Mouse (Mus musculus) liver, postnatal 0 days (tissue): ENCODE data around the gene Cry1. TPM values are rescaled to one million over a fixed set of nuclear protein-coding genes. Genes with fewer than 3 reads are reported as not detected.

Source experiments
- ATAC-seq: fragments of 200-750 bp; cut with Nextera tagmentation; 2 replicates; pipeline ENCODE4 v1.8.0; 2017; ENCODE audit warnings: mild to moderate bottlenecking, moderate library complexity
- DNase-seq: peaks from one replicate; pipeline ENCODE4 v3.0.0-alpha.2; 2016
- H3K27ac ChIP-seq: fragments of 300-500 bp; sonication (generic); 2 replicates; pipeline ENCODE4 v1.5.1; 2014; ENCODE audit warnings: antibody characterized with exemption, moderate library complexity, mild to moderate bottlenecking, low read depth
- H3K27me3 ChIP-seq: fragments of 300-500 bp; sonication (generic); 2 replicates; pipeline ENCODE4 v1.6.1; 2014; ENCODE audit warnings: low read length, control low read depth, mixed read lengths; ENCODE audit not compliant: insufficient read depth
- H3K36me3 ChIP-seq: fragments of 300-500 bp; sonication (generic); replicated peaks from 2 replicates; pipeline ENCODE4 v1.6.1; 2014; ENCODE audit warnings: mild to moderate bottlenecking, control low read depth, low read length, moderate library complexity, mixed read lengths; ENCODE audit not compliant: insufficient read depth
- H3K4me1 ChIP-seq: fragments of 300-500 bp; sonication (generic); 2 replicates; pipeline ENCODE4 v1.6.1; 2014; ENCODE audit warnings: antibody characterized with exemption, mild to moderate bottlenecking, control low read depth; ENCODE audit not compliant: insufficient read depth
- H3K4me2 ChIP-seq: fragments of 300-500 bp; sonication (generic); 2 replicates; pipeline ENCODE4 v1.6.1; 2014; ENCODE audit warnings: low read depth, mild to moderate bottlenecking, low read length, moderate library complexity, mixed read lengths
- H3K4me3 ChIP-seq: fragments of 300-500 bp; sonication (generic); 2 replicates; pipeline ENCODE4 v1.5.1; 2014; ENCODE audit warnings: low read depth, low read length
- H3K9ac ChIP-seq: fragments of 300-500 bp; sonication (generic); replicated peaks from 2 replicates; pipeline ENCODE4 v1.6.1; 2014; ENCODE audit warnings: mild to moderate bottlenecking, moderate library complexity
- H3K9me3 ChIP-seq: fragments of 300-500 bp; sonication (generic); 2 replicates; pipeline ENCODE4 v1.6.1; 2016; ENCODE audit warnings: mild to moderate bottlenecking, control low read depth, low read length, mixed read lengths
- CTCF ChIP-seq: sonication (generic); IDR thresholded peaks from 2 replicates; pipeline ENCODE4 v1.5.1; 2016; ENCODE audit warnings: antibody characterized with exemption, low read depth
- EP300 ChIP-seq: IDR thresholded peaks from 2 replicates; pipeline ENCODE4 v1.6.1; 2016; ENCODE audit warnings: antibody characterized with exemption, low read depth, mild to moderate bottlenecking
- WGBS: fragments of 180-500 bp; shearing (Covaris S2); extraction: QIAGEN DNeasy Blood & Tissue Kit; methylation state at CpG from one replicate; pipeline ENCODE4 v1.1.7; 2014; ENCODE audit not compliant: insufficient replicate concordance; 5-methylcytosine and 5-hydroxymethylcytosine counted together
- polyA plus RNA-seq: library from polyadenylated mRNA; unstranded; fragments of >200 nt; fragmentation: Nextera tagmentation; extraction: Ambion mirVana; gene quantifications from 2 replicates; pipeline ENCODE4 v1.2.1, GENCODE M21; 2015

Gene Cry1
- polyA plus RNA-seq, result 8.2 and 9.4 TPM in 2 replicates

DNA sequence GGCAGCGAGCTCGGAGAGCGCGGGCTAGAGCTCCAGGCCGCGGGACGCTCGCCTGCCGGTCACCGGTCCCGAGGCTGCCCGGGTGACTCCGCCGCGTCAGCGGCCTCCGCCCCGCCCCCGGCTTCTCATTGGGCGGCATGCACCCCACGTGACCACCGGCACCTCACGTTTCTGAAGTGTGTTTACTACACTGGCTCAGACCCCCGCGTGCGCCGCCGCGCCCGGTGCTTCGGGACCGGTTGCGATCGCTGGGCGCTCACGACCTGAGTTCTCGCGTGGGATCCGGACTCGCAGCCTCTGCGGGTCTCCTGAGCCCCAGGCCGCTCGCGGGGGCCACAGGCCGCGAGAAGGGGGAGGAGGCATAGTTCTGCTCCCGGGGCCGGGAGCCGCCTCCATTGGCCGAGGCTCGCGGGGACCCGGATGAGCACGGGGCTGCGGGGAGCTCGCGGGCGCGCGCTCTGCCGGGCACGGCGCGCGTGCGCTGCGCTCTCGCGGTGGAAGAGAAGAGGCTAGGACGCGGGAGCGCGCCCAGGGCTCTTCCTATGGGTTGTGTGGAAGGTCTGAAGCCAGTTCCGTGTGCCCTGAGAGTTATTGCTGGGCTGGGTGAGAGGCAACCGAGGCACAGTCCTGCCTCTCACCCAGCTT lies at the start of gene Cry1:
Cry1 (minus strand) TSS at position 101 of the 645 bp plus-strand sequence.
- Histone ChIP-seq H3K27me3 (peaks cover 5% of the 10 kb centered on the region; the same call in 1 of the 2 replicates), H3K27ac (peak within 1 kb of the TSS; percentile 97), H3K4me1 (peaks cover 19% of the 10 kb centered on the region), H3K9me3 (no peaks in the 10 kb centered on the region), H3K9ac (peak within 1 kb of the TSS; percentile 81), H3K4me2 (peak within 1 kb of the TSS; percentile 94), H3K36me3 (no peaks in the 10 kb centered on the region), H3K4me3 (peak within 1 kb of the TSS; percentile 84)
- 2% methylated on average over 68 of the region's 75 CpGs for WGBS
- TF ChIP-seq CTCF, result no peak
- TF ChIP-seq EP300, result no peak
- ATAC-seq (peak; percentile 95), DNase-seq (peak; percentile 95)

DNA sequence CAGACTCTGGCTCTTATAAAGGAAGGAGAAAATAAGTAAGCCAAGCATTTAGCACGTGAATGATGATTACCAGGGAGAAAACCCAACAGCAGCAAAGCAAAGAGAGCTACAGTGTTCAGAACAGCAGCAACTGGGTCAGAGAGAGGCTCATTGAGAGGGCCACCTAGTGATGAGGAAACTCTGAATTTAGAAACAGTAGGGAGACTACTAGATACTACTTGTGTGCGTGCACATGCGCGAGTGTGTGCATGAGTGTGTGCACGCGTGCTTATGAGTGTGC lies 36.8 kb upstream of the Cry1 start:
- no peak overlapping the region for H3K4me2 ChIP-seq
- DNase-seq (no peak), ATAC-seq (no peak)
- H3K9me3 ChIP-seq, result no peaks in the 10 kb centered on the region
- H3K36me3 ChIP-seq, result no peaks in the 10 kb centered on the region
- H3K9ac ChIP-seq, result no peak overlapping the region
- 81% methylated on average over 6 of the region's 6 CpGs for WGBS
- H3K4me1 ChIP-seq, result no peaks in the 10 kb centered on the region
- TF ChIP-seq CTCF, result no peak
- TF ChIP-seq EP300, result no peak
- no peaks in the 10 kb centered on the region for H3K27me3 ChIP-seq
- H3K27ac ChIP-seq, result no peak overlapping the region
- H3K4me3 ChIP-seq, result no peak overlapping the region

DNA sequence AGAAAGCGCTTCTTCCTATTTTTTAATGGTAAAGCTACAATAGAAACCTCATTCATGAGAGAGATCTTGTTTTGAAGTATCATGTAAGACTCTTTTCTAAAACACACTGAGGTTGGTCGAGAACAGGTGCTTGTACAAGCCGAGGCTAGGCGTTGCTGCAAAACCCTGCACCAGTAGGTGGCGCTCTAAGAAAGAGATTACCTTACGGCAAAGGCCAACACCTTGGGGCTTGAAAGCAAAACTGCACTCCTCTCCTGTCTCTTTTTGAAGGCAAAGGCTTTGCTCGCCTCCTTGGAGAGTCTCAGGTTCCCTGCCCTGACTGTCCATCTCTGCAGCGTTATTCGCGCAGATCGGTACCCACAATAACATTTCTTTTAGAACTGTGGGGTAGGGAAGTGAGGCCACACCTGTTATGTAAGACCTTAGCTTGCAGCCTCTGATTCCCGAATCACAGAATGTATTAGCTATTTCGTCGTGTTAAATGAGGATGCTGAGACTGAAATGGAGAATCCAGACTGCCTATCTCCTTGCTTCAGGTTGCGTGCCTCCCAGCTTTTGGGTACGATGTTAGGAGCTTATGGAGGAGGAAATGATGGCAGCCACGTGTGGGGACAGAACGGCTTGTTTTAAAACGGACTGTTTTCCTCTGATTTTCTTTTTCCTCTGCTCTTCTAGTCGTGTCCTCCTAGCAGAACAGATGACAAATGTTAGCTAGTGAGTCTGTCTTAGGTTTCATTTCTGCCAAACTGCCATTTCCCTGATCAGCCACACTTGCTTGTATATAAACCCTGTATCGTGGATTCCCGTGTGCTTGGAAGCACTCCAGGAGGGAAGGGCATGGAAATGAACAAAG lies 36.3 kb upstream of the Cry1 start:
- no peak overlapping the region for H3K27ac ChIP-seq
- H3K4me3 ChIP-seq, result no peak overlapping the region
- no peaks in the 10 kb centered on the region for H3K36me3 ChIP-seq
- peak overlapping the region; percentile 13; the same call in 1 of the 2 replicates for H3K4me2 ChIP-seq
- H3K4me1 ChIP-seq, result no peaks in the 10 kb centered on the region
- 30% methylated on average over 22 of the region's 22 CpGs for WGBS
- no peak overlapping the region for H3K9ac ChIP-seq
- peak; percentile 82 for DNase-seq
- ATAC-seq, result no peak
- H3K9me3 ChIP-seq, result no peaks in the 10 kb centered on the region
- no peaks in the 10 kb centered on the region for H3K27me3 ChIP-seq
- no peak for TF ChIP-seq EP300
- TF ChIP-seq CTCF, result peak; percentile 87

DNA sequence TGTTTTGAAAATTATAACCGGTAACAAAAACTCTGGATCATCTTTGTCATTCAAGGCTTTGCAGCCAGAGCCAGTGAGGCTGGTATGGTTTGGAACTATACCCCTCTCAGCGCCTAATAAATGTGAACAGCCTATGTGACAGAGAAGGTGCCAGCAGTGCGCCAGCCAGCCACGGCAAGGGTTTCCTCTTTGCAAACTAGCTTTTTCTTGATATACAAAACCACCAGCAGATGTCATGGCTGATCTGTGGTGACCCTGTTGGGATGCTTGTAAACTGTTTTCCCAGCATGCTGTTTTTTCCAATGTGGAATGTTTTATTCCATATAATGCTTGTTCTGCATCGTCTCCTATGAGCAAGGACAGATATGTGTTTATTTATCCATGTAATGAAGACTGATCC lies 30.0 kb upstream of the Cry1 start:
- Histone ChIP-seq H3K4me2 (no peak overlapping the region), H3K36me3 (no peaks in the 10 kb centered on the region), H3K27ac (no peak overlapping the region), H3K9ac (no peak overlapping the region), H3K27me3 (no peaks in the 10 kb centered on the region), H3K4me1 (no peaks in the 10 kb centered on the region), H3K9me3 (no peaks in the 10 kb centered on the region; the same call in 1 of the 2 replicates), H3K4me3 (no peak overlapping the region)
- TF ChIP-seq EP300 (no peak), CTCF (0 out of 2 replicates have a peak, but pooled peaks have one; percentile 13)
- ATAC-seq (no peak), DNase-seq (no peak)
- WGBS, result 63% methylated on average over 5 of the region's 5 CpGs

DNA sequence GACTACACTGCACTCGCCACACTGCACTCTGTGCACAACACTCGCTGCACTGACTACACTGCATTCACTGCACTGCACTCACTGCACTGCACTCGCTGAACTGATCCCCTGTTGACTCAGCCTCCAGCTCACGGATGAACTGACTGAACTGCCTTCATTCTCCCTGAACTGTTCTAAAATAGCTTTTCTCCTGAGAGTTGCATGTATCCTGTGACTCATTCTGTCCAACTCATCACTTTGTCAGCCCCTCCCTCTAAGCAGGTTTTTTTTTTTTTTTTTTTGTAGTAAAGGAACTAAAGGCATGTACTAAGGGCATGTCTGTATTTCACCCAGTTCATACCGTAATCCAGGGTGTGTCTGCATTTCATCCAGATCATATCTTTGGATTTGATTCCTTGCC lies 26.8 kb upstream of the Cry1 start:
- Histone ChIP-seq H3K27ac (no peak overlapping the region), H3K4me1 (no peaks in the 10 kb centered on the region), H3K4me3 (no peak overlapping the region), H3K9ac (no peak overlapping the region), H3K36me3 (no peaks in the 10 kb centered on the region), H3K9me3 (no peaks in the 10 kb centered on the region; the same call in 1 of the 2 replicates), H3K27me3 (no peaks in the 10 kb centered on the region), H3K4me2 (no peak overlapping the region)
- WGBS, result 77% methylated on average over 5 of the region's 5 CpGs
- DNase-seq (no peak), ATAC-seq (no peak)
- TF ChIP-seq CTCF (no peak), EP300 (no peak)

DNA sequence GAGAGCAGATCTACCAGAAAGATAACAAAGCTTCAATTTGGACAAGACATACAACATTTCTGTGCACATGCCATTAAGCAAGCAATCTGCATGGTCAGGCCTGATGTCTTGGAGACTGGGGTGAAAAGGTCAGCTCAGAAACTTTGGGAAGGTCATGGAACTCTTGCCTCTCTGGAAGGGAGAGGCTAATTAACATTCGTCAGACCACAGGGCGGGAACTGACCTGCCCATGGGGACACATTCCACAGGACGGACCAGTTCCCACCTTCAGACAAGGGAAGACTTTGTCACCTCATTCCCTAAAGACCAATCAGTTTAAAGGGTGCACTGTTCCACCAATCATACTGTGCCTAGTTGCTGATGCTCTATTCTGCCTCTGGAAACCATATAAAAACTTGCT lies 25.3 kb upstream of the Cry1 start:
- WGBS, result 74% methylated on average over 3 of the region's 3 CpGs
- H3K9ac ChIP-seq, result no peak overlapping the region
- TF ChIP-seq EP300 (no peak), CTCF (no peak)
- DNase-seq, result no peak
- no peak overlapping the region for H3K4me2 ChIP-seq
- H3K27ac ChIP-seq, result no peak overlapping the region
- no peaks in the 10 kb centered on the region; the same call in 1 of the 2 replicates for H3K9me3 ChIP-seq
- H3K4me3 ChIP-seq, result no peak overlapping the region
- no peaks in the 10 kb centered on the region for H3K36me3 ChIP-seq
- no peak for ATAC-seq
- H3K4me1 ChIP-seq, result no peaks in the 10 kb centered on the region
- no peaks in the 10 kb centered on the region for H3K27me3 ChIP-seq
